Mouse (Mus musculus) small intestine, adult 2 months (tissue): ENCODE measurements around the gene Zfp839. TPM values are rescaled to one million over a fixed set of nuclear protein-coding genes. Genes with fewer than 3 reads are reported as not detected.

ENCODE experiments used
- H3K27ac ChIP-seq: fragments of 200-500 bp; 2 replicates; pipeline ENCODE4 v1.5.1; 2012; ENCODE audit warnings: low read depth, low read length, control low read depth, inconsistent platforms; ENCODE audit not compliant: insufficient read depth
- H3K27me3 ChIP-seq: fragments of 200-500 bp; 2 replicates; pipeline ENCODE4 v1.6.1; 2012; ENCODE audit warnings: mild to moderate bottlenecking, moderate library complexity, low read length, inconsistent platforms; ENCODE audit not compliant: control insufficient read depth, insufficient read depth
- H3K36me3 ChIP-seq: fragments of 200-500 bp; 2 replicates; pipeline ENCODE4 v1.6.1; 2012; ENCODE audit warnings: mild to moderate bottlenecking, low read length, control low read depth, inconsistent platforms; ENCODE audit not compliant: control insufficient read depth, insufficient read depth
- H3K4me1 ChIP-seq: fragments of 200-500 bp; 2 replicates; pipeline ENCODE4 v1.6.1; 2012; ENCODE audit warnings: low read length, inconsistent platforms, mixed read lengths; ENCODE audit not compliant: control insufficient read depth, insufficient read depth, insufficient read length
- H3K4me3 ChIP-seq: fragments of 200-500 bp; 2 replicates; pipeline ENCODE4 v1.5.1; 2012; ENCODE audit warnings: low read depth, mild to moderate bottlenecking, control low read depth, inconsistent platforms, low read length, moderate library complexity
- CTCF ChIP-seq: fragments of 200-500 bp; IDR thresholded peaks from 2 replicates; pipeline ENCODE4 v1.5.1; 2012; ENCODE audit warnings: low read depth, mild to moderate bottlenecking, control low read depth, inconsistent platforms, low read length, moderate library complexity, mixed read lengths; ENCODE audit not compliant: insufficient replicate concordance, insufficient read length; ENCODE audit errors: extremely low read depth
- POLR2A ChIP-seq: fragments of 200-500 bp; IDR thresholded peaks from 2 replicates; pipeline ENCODE4 v1.6.1; 2012; ENCODE audit warnings: low read depth, mild to moderate bottlenecking, control low read depth, inconsistent platforms, low read length, moderate library complexity
- WGBS: fragments of 180-500 bp; shearing (Covaris S2); methylation state at CpG from one replicate; pipeline ENCODE4 v1.1.7; 2018; 5-methylcytosine and 5-hydroxymethylcytosine counted together
- polyA plus RNA-seq: library from polyadenylated mRNA; depleted of rRNA; stranded (reverse); fragments of >200 nt; gene quantifications from 2 replicates; pipeline ENCODE4 v1.2.3, GENCODE M21; 2012

Gene Zfp839
- polyA plus RNA-seq, 1 experiment = 3.2 TPM

GRCm38 (mm10) chr12:110864008-110864407, 14.0 kb downstream of the Zfp839 start:
- Histone ChIP-seq H3K27ac (no peak overlapping the region), H3K27me3 (no peaks in the 10 kb centered on the region), H3K36me3 (peaks cover 38% of the 10 kb centered on the region), H3K4me3 (no peak overlapping the region), H3K4me1 (no peaks in the 10 kb centered on the region)
- 94% methylated on average over 6 of the region's 6 CpGs for WGBS
- TF ChIP-seq POLR2A (no peak), CTCF (no peak)

GRCm38 (mm10) chr12:110865571-110865970, 15.5 kb downstream of the Zfp839 start:
- H3K27ac ChIP-seq = no peak overlapping the region
- TF ChIP-seq CTCF = no peak
- TF ChIP-seq POLR2A = no peak
- 79% methylated on average over 6 of the region's 6 CpGs for WGBS
- no peaks in the 10 kb centered on the region for H3K27me3 ChIP-seq
- peaks cover 45% of the 10 kb centered on the region for H3K36me3 ChIP-seq
- H3K4me3 ChIP-seq = no peak overlapping the region
- no peaks in the 10 kb centered on the region for H3K4me1 ChIP-seq

- H3K4me3 ChIP-seq = no peak overlapping the region
- no peak for TF ChIP-seq POLR2A
- TF ChIP-seq CTCF = no peak
- peaks cover 47% of the 10 kb centered on the region for H3K36me3 ChIP-seq
- H3K27me3 ChIP-seq = no peaks in the 10 kb centered on the region
- no peak overlapping the region for H3K27ac ChIP-seq
- no peaks in the 10 kb centered on the region for H3K4me1 ChIP-seq
- 93% methylated on average over 10 of the region's 10 CpGs for WGBS
Observed at GRCm38 (mm10) chr12:110865989-110866388, 15.9 kb downstream of the Zfp839 start.

DNA sequence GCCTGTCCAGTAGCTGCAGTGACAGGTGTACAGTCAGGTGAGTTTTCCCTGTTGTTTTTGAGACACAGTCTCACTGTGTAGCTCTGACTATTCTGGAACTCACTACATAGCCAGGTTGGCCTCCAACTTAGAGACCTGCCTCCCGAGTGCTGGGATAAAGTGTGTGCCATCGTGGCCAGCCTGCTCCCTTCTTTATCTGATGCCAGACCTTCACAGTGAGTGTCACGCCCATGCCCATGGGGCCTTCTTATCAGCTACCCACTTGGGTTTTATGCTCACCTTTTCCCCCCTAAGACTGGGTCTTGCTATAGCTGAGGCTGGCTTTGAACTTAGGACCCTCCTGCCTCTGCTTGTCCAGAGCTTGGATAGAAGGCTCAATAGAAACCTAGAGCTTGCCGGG, 20.1 kb downstream of the Zfp839 start:
- no peak overlapping the region for H3K4me3 ChIP-seq
- no peak for TF ChIP-seq CTCF
- TF ChIP-seq POLR2A = no peak
- peaks cover 55% of the 10 kb centered on the region for H3K36me3 ChIP-seq
- no peaks in the 10 kb centered on the region for H3K4me1 ChIP-seq
- no peaks in the 10 kb centered on the region for H3K27me3 ChIP-seq
- no peak overlapping the region for H3K27ac ChIP-seq
- WGBS = 56% methylated on average over 4 of the region's 4 CpGs

DNA sequence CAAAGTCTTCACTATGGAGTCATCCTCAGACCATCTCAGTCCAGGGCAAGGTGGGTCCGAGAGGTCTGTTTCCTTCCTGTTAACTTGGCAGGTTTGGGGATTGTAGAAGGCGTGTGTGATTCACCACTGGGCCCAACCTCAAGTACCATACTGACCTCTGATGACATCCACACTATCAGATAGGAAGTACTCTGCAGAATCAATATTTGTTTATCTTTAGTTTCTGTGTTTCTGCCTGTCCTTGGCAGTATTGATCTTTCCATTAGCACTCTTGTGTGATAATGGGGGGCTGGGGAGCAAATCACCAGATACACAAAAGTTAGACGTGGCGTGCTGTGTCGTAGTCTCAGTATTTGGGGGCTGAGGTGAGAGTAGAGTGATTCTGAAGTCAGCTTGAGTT, 21.2 kb downstream of the Zfp839 start:
- Histone ChIP-seq H3K27ac (no peak overlapping the region), H3K36me3 (peaks cover 53% of the 10 kb centered on the region), H3K4me1 (no peaks in the 10 kb centered on the region), H3K4me3 (no peak overlapping the region), H3K27me3 (no peaks in the 10 kb centered on the region)
- TF ChIP-seq CTCF (no peak), POLR2A (no peak)
- WGBS = 80% methylated on average over 5 of the region's 5 CpGs

DNA sequence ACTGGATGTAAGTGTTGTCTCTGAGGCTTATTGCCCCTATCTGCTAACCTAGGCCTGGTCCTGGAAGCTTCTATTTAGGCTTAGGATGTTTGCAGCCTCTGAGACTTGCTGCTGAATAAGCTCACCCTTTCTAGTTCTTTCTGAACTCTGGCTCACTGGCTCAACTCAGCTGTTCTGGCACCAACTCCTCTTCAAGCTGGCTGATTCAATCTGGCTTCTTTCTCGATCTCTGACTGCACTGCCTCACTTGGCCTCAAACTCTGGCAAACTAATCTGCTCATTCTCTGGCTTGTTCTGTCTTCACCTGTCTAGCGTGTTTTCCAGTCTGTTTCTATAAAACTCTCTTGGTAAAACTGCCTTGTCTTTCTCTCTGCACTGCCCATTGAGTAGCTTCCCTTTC, 25.3 kb downstream of the Zfp839 start:
- no peaks in the 10 kb centered on the region for H3K27me3 ChIP-seq
- no peak overlapping the region for H3K4me3 ChIP-seq
- 84% methylated on average over 2 of the region's 2 CpGs for WGBS
- TF ChIP-seq CTCF (no peak), POLR2A (no peak)
- no peaks in the 10 kb centered on the region for H3K4me1 ChIP-seq
- peaks cover 46% of the 10 kb centered on the region for H3K36me3 ChIP-seq
- no peak overlapping the region for H3K27ac ChIP-seq

GRCm38 (mm10) chr12:110882291-110882690, 32.2 kb downstream of the Zfp839 start:
- no peak overlapping the region for H3K4me3 ChIP-seq
- H3K36me3 ChIP-seq = peaks cover 15% of the 10 kb centered on the region
- H3K4me1 ChIP-seq = no peaks in the 10 kb centered on the region
- H3K27me3 ChIP-seq = no peaks in the 10 kb centered on the region
- 89% methylated on average over 7 of the region's 7 CpGs for WGBS
- TF ChIP-seq POLR2A (no peak), CTCF (0 out of 2 replicates have a peak, but pooled peaks have one; percentile 28)
- no peak overlapping the region for H3K27ac ChIP-seq
